Mouse (Mus musculus) embryonic facial prominence, embryonic 13.5 days (tissue): Measurements from ENCODE around the gene Comt. TPM values are rescaled to one million over a fixed set of nuclear protein-coding genes. Genes with fewer than 3 reads are reported as not detected.
A peak's percentile ranks its signal among the peaks of the same experiment; 100 is the strongest.

ENCODE experiments used
- ATAC-seq: fragments of 200-750 bp; cut with Nextera tagmentation; 2 replicates; pipeline ENCODE4 v1.8.0; 2017; ENCODE audit warnings: low read depth; ENCODE audit not compliant: insufficient number of reproducible peaks, insufficient read depth, low FRiP score, low TSS enrichment
- H3K27ac ChIP-seq: fragments of 300-500 bp; sonication (generic); 2 replicates; pipeline ENCODE4 v1.5.1; 2015; ENCODE audit warnings: moderate library complexity, mild to moderate bottlenecking, inconsistent platforms
- H3K27me3 ChIP-seq: fragments of 300-500 bp; sonication (generic); 2 replicates; pipeline ENCODE4 v1.6.1; 2015; ENCODE audit warnings: mild to moderate bottlenecking, inconsistent platforms
- H3K36me3 ChIP-seq: fragments of 300-500 bp; sonication (generic); 2 replicates; pipeline ENCODE4 v1.6.1; 2015; ENCODE audit warnings: mild to moderate bottlenecking, inconsistent platforms
- H3K4me1 ChIP-seq: fragments of 300-500 bp; sonication (generic); 2 replicates; pipeline ENCODE4 v1.6.1; 2015; ENCODE audit warnings: inconsistent platforms
- H3K4me2 ChIP-seq: fragments of 300-500 bp; sonication (generic); 2 replicates; pipeline ENCODE4 v1.6.1; 2015; ENCODE audit warnings: moderate library complexity, mild to moderate bottlenecking, inconsistent platforms
- H3K4me3 ChIP-seq: fragments of 300-500 bp; sonication (generic); 2 replicates; pipeline ENCODE4 v1.5.1; 2015; ENCODE audit warnings: mild to moderate bottlenecking, inconsistent platforms
- H3K9ac ChIP-seq: fragments of 300-500 bp; sonication (generic); 2 replicates; pipeline ENCODE4 v1.6.1; 2015; ENCODE audit warnings: mild to moderate bottlenecking, inconsistent platforms
- H3K9me3 ChIP-seq: fragments of 300-500 bp; sonication (generic); 2 replicates; pipeline ENCODE4 v1.6.1; 2016; ENCODE audit warnings: inconsistent platforms
- WGBS: fragments of 180-500 bp; shearing (Covaris S2); methylation state at CpG from one replicate; pipeline ENCODE4 v1.1.7; 2015; ENCODE audit warnings: mixed read lengths; 5-methylcytosine and 5-hydroxymethylcytosine counted together
- polyA plus RNA-seq: library from polyadenylated mRNA; unstranded; fragments of >200 nt; fragmentation: Nextera tagmentation; extraction: Ambion mirVana; gene quantifications from 2 replicates; pipeline ENCODE4 v1.2.1, GENCODE M21; 2015

The Comt gene
- polyA plus RNA-seq, 1 experiment from 2014 or later, result 78.8 TPM

GRCm38 (mm10) chr16:18386451-18386850, 40.2 kb downstream of the Comt start:
- 80% methylated on average over 7 of the region's 7 CpGs for WGBS
- Histone ChIP-seq H3K9me3 (no peaks in the 10 kb centered on the region), H3K36me3 (no peaks in the 10 kb centered on the region), H3K4me3 (no peak overlapping the region), H3K27ac (no peak overlapping the region), H3K27me3 (no peaks in the 10 kb centered on the region), H3K4me2 (no peak overlapping the region), H3K9ac (no peak overlapping the region), H3K4me1 (peaks cover 33% of the 10 kb centered on the region)
- ATAC-seq, result no peak

- Histone ChIP-seq H3K4me1 (peaks cover 42% of the 10 kb centered on the region), H3K4me3 (no peak overlapping the region), H3K27me3 (no peaks in the 10 kb centered on the region), H3K36me3 (no peaks in the 10 kb centered on the region), H3K4me2 (no peak overlapping the region), H3K27ac (no peak overlapping the region), H3K9me3 (no peaks in the 10 kb centered on the region), H3K9ac (no peak overlapping the region)
- no peak for ATAC-seq
- WGBS, result 70% methylated on average over 5 of the region's 5 CpGs
Observed at GRCm38 (mm10) chr16:18385411-18385810, 41.2 kb downstream of the Comt start.

- WGBS, result 68% methylated on average over 8 of the region's 8 CpGs
- no peak overlapping the region for H3K4me3 ChIP-seq
- H3K27ac ChIP-seq, result no peak overlapping the region
- H3K4me2 ChIP-seq, result no peak overlapping the region
- ATAC-seq, result no peak
- no peak overlapping the region for H3K9ac ChIP-seq
- peaks cover 43% of the 10 kb centered on the region for H3K4me1 ChIP-seq
- no peaks in the 10 kb centered on the region for H3K9me3 ChIP-seq
- no peaks in the 10 kb centered on the region for H3K36me3 ChIP-seq
- no peaks in the 10 kb centered on the region for H3K27me3 ChIP-seq
Observed at GRCm38 (mm10) chr16:18384659-18385058, 42.0 kb downstream of the Comt start.

GRCm38 (mm10) chr16:18384211-18384610, 42.4 kb downstream of the Comt start:
- Histone ChIP-seq H3K27ac (no peak overlapping the region), H3K4me1 (peaks cover 48% of the 10 kb centered on the region), H3K4me2 (no peak overlapping the region), H3K36me3 (no peaks in the 10 kb centered on the region), H3K9me3 (no peaks in the 10 kb centered on the region), H3K9ac (no peak overlapping the region), H3K4me3 (no peak overlapping the region), H3K27me3 (no peaks in the 10 kb centered on the region)
- 74% methylated on average over 7 of the region's 7 CpGs for WGBS
- no peak for ATAC-seq

GRCm38 (mm10) chr16:18383756-18384155, 42.9 kb downstream of the Comt start:
- H3K9ac ChIP-seq, result no peak overlapping the region
- H3K4me1 ChIP-seq, result peaks cover 51% of the 10 kb centered on the region
- 13% methylated on average over 3 of the region's 3 CpGs for WGBS
- no peaks in the 10 kb centered on the region for H3K27me3 ChIP-seq
- no peak overlapping the region for H3K27ac ChIP-seq
- H3K9me3 ChIP-seq, result no peaks in the 10 kb centered on the region
- H3K36me3 ChIP-seq, result no peaks in the 10 kb centered on the region
- no peak overlapping the region for H3K4me2 ChIP-seq
- ATAC-seq, result no peak
- no peak overlapping the region for H3K4me3 ChIP-seq

GRCm38 (mm10) chr16:18383045-18383726, 43.5 kb downstream of the Comt start:
- no peaks in the 10 kb centered on the region for H3K9me3 ChIP-seq
- no peak overlapping the region for H3K9ac ChIP-seq
- no peaks in the 10 kb centered on the region for H3K36me3 ChIP-seq
- no peak overlapping the region for H3K27ac ChIP-seq
- WGBS, result 69% methylated on average over 9 of the region's 9 CpGs
- no peak overlapping the region for H3K4me3 ChIP-seq
- peaks cover 51% of the 10 kb centered on the region for H3K4me1 ChIP-seq
- ATAC-seq, result no peak
- H3K27me3 ChIP-seq, result no peaks in the 10 kb centered on the region
- H3K4me2 ChIP-seq, result no peak overlapping the region

GRCm38 (mm10) chr16:18381621-18382258, 44.9 kb downstream of the Comt start:
- Histone ChIP-seq H3K4me1 (peaks cover 55% of the 10 kb centered on the region), H3K4me3 (no peak overlapping the region), H3K27ac (peak overlapping the region; percentile 33; the same call in 1 of the 2 replicates), H3K4me2 (no peak overlapping the region), H3K27me3 (no peaks in the 10 kb centered on the region), H3K9me3 (no peaks in the 10 kb centered on the region), H3K9ac (no peak overlapping the region), H3K36me3 (no peaks in the 10 kb centered on the region)
- ATAC-seq, result no peak
- WGBS, result 35% methylated on average over 6 of the region's 6 CpGs

GRCm38 (mm10) chr16:18380495-18381063, 46.1 kb downstream of the Comt start:
- no peak overlapping the region for H3K27ac ChIP-seq
- no peak overlapping the region for H3K4me3 ChIP-seq
- H3K36me3 ChIP-seq, result no peaks in the 10 kb centered on the region
- ATAC-seq, result no peak
- 39% methylated on average over 6 of the region's 6 CpGs for WGBS
- no peak overlapping the region for H3K9ac ChIP-seq
- H3K9me3 ChIP-seq, result no peaks in the 10 kb centered on the region
- no peaks in the 10 kb centered on the region for H3K27me3 ChIP-seq
- no peak overlapping the region for H3K4me2 ChIP-seq
- H3K4me1 ChIP-seq, result peaks cover 55% of the 10 kb centered on the region

GRCm38 (mm10) chr16:18379338-18380001, 47.2 kb downstream of the Comt start:
- Histone ChIP-seq H3K9me3 (no peaks in the 10 kb centered on the region), H3K9ac (0 out of 2 replicates have a peak overlapping the region, but pooled peaks have one; percentile 36), H3K27me3 (no peaks in the 10 kb centered on the region), H3K36me3 (no peaks in the 10 kb centered on the region), H3K4me3 (no peak overlapping the region), H3K4me2 (no peak overlapping the region), H3K4me1 (peaks cover 55% of the 10 kb centered on the region), H3K27ac (peak overlapping the region; percentile 33; the same call in 1 of the 2 replicates)
- 65% methylated on average over 8 of the region's 8 CpGs for WGBS
- ATAC-seq, result no peak

- 25% methylated on average over 1 of the region's 1 CpGs for WGBS
- Histone ChIP-seq H3K4me2 (no peak overlapping the region), H3K27ac (no peak overlapping the region), H3K4me3 (no peak overlapping the region), H3K36me3 (no peaks in the 10 kb centered on the region), H3K9ac (no peak overlapping the region), H3K9me3 (no peaks in the 10 kb centered on the region), H3K4me1 (peaks cover 46% of the 10 kb centered on the region), H3K27me3 (no peaks in the 10 kb centered on the region)
- no peak for ATAC-seq
Observed at GRCm38 (mm10) chr16:18378489-18378888, 48.2 kb downstream of the Comt start.

GRCm38 (mm10) chr16:18377203-18377602, 49.4 kb downstream of the Comt start:
- Histone ChIP-seq H3K9me3 (no peaks in the 10 kb centered on the region), H3K4me1 (peaks cover 39% of the 10 kb centered on the region), H3K9ac (no peak overlapping the region), H3K4me2 (no peak overlapping the region), H3K36me3 (no peaks in the 10 kb centered on the region), H3K27me3 (no peaks in the 10 kb centered on the region), H3K4me3 (no peak overlapping the region), H3K27ac (no peak overlapping the region)
- ATAC-seq, result no peak
- WGBS, result 22% methylated on average over 3 of the region's 3 CpGs
